Mouse (Mus musculus): ENCODE measurements around the gene Nfatc3. TPM values are rescaled to one million over a fixed set of nuclear protein-coding genes. Genes with fewer than 3 reads are reported as not detected.

The Nfatc3 gene
- polyA plus RNA-seq, 1 experiment from 2014 or later = 9.1 TPM

DNA sequence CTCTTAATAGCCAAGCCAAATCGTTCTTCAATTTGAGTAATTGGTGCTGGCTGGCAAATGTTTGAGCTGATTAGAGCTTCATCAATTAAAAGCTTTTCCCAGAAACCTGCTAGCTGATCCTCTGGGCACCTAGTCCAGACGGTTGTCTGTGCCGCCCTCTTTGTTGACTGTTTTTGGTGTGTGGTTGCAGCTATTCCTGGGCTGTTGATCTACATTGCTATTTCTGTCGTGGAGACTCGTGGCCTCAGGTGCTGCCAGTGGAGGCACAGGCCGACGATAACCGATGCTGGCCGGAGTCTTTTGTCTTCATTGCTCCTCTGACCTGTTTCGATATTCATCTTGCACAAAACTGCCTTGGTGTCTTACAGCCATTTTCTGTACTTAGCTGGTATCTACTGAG lies 99.7 kb downstream of the Nfatc3 start:
- no peak overlapping the region for H3K4me2 ChIP-seq (replicated peaks)
- no peak for ATAC-seq (ENCODE audit: low FRiP score, low read depth)
- no peak overlapping the region for H3K27ac ChIP-seq
- no peaks in the 10 kb centered on the region for H3K27me3 ChIP-seq
- H3K4me1 ChIP-seq = no peaks in the 10 kb centered on the region
- H3K36me3 ChIP-seq = peaks cover 75% of the 10 kb centered on the region
- no peaks in the 10 kb centered on the region for H3K9me3 ChIP-seq
- no peak overlapping the region for H3K9ac ChIP-seq
- H3K4me3 ChIP-seq = no peak overlapping the region
- WGBS = 87% methylated on average over 10 of the region's 10 CpGs

DNA sequence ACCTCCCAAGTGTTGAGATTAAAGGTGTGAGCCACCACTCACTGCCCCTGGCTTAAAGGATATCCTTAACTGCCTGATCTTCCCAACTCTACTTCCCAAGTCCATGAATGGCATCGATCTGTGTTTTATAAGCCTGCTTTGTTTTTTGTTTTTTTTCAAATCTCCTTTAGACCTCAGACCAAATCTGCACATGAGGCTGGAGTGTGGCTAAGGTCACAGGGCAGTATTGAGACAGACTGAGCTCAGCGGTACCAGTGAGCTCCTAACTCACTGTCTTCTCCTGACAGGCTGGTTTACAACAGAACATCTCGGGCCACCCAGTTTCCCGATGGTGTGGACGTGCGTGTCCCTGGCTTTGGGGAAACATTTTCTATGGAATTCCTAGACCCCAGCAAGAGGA lies 101.2 kb downstream of the Nfatc3 start:
- Histone ChIP-seq H3K4me1 (no peaks in the 10 kb centered on the region), H3K9ac (no peak overlapping the region), H3K4me2 (replicated peaks) (no peak overlapping the region), H3K9me3 (no peaks in the 10 kb centered on the region), H3K4me3 (no peak overlapping the region), H3K27ac (no peak overlapping the region), H3K27me3 (no peaks in the 10 kb centered on the region), H3K36me3 (peaks cover 76% of the 10 kb centered on the region)
- ATAC-seq (ENCODE audit: low FRiP score, low read depth) = no peak
- 86% methylated on average over 6 of the region's 6 CpGs for WGBS

DNA sequence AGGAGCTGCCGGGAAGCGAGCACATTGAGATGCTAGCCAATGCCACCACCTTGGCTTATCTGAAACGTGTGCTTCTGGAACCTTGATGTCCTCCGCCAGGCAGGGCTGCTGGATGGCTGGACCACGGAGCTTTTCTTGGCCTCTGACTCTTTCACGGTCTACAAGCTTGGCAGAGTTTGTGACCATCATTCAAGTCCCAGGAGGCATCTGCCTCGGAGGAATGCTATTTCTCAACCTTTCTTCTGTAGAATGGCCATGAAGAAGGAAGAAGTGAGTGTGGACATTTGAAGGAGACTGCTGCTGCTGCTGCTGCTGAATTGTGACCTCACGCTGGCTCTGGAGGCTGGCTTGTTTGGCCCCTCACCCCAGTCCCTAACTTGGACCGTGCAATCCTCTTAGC lies 104.6 kb downstream of the Nfatc3 start:
- Histone ChIP-seq H3K4me3 (no peak overlapping the region), H3K36me3 (peaks cover 57% of the 10 kb centered on the region), H3K4me1 (0 out of 2 replicates have a peak, but pooled peaks cover 3% of the 10 kb centered on the region), H3K27ac (no peak overlapping the region), H3K9ac (no peak overlapping the region), H3K9me3 (no peaks in the 10 kb centered on the region), H3K27me3 (no peaks in the 10 kb centered on the region), H3K4me2 (replicated peaks) (no peak overlapping the region)
- WGBS = 89% methylated on average over 9 of the region's 9 CpGs
- ATAC-seq (ENCODE audit: low FRiP score, low read depth) = no peak

DNA sequence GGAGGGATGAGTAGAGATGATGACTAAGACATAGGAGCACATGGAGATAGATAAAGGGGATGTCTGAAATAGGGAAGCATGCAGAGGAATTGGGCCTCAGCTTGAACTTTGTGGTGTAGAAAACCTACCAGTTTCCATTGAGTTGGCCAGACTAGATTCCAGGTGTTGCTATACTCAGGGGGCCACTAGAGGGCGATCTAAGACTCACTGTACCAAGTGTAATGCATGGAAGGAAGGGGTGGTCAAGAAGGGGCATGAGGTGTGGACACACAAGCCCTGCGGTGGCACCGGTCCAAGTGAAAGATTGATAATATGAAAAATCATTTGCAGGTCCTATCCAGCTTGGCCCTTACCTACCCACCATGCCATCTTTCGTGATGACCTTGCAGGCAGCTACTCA lies 106.8 kb downstream of the Nfatc3 start:
- WGBS = 52% methylated on average over 4 of the region's 4 CpGs
- peaks cover 14% of the 10 kb centered on the region; the same call in 1 of the 2 replicates for H3K4me1 ChIP-seq
- no peak for ATAC-seq (ENCODE audit: low FRiP score, low read depth)

DNA sequence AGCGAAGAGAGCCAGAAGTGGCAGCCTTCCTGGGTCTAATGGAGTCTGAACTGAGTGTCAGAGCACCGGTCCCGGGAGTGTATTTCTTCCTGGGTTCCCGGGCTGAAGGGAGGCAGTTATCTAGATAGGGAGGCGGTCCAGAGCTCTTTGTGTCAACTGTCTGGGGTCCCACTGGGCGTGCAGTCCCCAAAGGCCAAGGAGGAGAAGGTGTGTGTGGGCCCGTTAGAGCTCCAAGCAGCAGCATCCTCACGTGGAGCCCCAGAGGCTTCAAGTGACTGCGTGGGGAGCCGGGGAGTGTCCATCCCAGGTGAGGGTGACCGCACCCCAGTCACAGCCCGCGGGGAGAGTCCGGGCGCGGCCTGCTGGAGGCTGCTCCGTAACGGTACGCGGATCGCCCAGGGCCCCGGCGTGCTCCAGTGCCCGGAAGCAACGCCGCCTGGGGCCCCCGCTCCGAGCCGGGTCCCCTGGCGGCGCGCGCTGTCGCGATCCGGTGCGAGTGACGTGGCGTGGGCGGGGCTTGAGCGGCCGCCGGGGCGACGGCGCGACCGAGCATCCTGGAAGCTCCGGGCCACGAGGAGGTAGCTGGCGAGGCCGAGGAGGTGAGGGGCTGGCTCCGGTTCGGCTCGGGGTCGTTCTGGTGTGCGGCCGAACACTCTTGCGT lies 109.8 kb downstream of the Nfatc3 start, which contains the start of gene Slc7a6:
TSS of gene Slc7a6 (plus strand) at position 502 of the 661 bp plus-strand sequence.
- peak; percentile 86 for ATAC-seq (ENCODE audit: low FRiP score, low read depth)
- Histone ChIP-seq H3K4me3 (peak within 1 kb of the TSS; percentile 81), H3K27me3 (no peaks in the 10 kb centered on the region)

More for the DNA sequence above, 106.8 kb downstream of the Nfatc3 start:
- Histone ChIP-seq H3K27ac (no peak overlapping the region), H3K4me3 (no peak overlapping the region), H3K9ac (no peak overlapping the region), H3K4me2 (replicated peaks) (no peak overlapping the region), H3K9me3 (no peaks in the 10 kb centered on the region), H3K27me3 (no peaks in the 10 kb centered on the region), H3K36me3 (peaks cover 42% of the 10 kb centered on the region)

DNA sequence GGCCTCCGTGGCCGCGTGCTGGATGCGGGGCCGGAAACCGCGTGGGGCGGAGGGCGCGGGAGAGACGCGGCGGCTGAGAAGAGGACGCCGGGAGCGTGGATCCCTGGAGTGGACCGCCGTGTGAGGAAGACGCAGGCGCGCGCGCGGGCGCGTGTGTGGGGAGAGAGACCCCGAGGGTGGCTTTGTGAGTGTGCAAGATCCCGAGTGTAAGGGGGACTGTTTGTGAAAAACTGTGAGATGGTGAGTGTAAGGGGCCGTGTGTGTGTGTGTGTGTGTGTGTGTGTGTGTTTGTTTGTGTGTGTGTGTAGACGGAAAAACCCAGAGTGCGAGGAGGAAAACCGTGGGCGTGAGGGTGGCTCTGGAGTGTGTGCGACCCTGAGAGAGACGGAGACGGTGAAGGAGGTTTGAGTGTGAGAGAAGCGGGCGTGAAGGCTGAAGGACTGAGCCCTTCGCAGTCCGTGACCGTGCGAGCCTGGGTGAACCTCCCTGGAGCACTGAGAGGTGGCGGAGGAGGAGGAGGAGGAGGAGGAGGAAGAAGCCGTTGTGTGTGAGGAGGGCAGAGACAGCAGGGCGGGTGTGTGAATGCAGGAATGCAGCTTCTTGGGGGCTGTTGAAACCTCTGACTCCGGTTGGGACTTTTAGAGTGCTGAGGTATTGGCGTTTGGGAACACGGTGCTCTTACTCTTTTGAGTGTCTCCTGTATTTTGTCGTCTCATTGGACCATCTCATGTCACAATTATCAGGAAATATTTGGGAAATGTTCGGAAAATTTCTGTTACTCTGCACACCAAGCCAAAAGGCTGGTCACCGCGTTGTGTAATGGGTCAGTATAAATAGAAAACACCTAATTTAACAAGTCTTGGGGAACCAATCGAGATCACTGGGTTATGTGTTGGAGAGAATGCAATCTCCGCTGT lies 110.6 kb downstream of the Nfatc3 start:
- Histone ChIP-seq H3K4me1 (peaks cover 14% of the 10 kb centered on the region; the same call in 1 of the 2 replicates), H3K4me2 (replicated peaks) (peak overlapping the region; percentile 93), H3K36me3 (peaks cover 4% of the 10 kb centered on the region), H3K27me3 (no peaks in the 10 kb centered on the region), H3K9ac (peak overlapping the region; percentile 90), H3K27ac (peak overlapping the region; percentile 89), H3K9me3 (no peaks in the 10 kb centered on the region), H3K4me3 (peak overlapping the region; percentile 81)
- WGBS = under 1% methylated on average over 54 of the region's 54 CpGs
- ATAC-seq (ENCODE audit: low FRiP score, low read depth) = peak; percentile 72

More for the DNA sequence above, 109.8 kb downstream of the Nfatc3 start, which contains the start of gene Slc7a6:
- Histone ChIP-seq H3K27ac (peak within 1 kb of the TSS; percentile 89), H3K4me2 (replicated peaks) (peak within 1 kb of the TSS; percentile 93), H3K36me3 (peaks cover 12% of the 10 kb centered on the region), H3K9me3 (no peaks in the 10 kb centered on the region), H3K4me1 (peaks cover 14% of the 10 kb centered on the region; the same call in 1 of the 2 replicates), H3K9ac (peak within 1 kb of the TSS; percentile 90)
- 1% methylated on average over 48 of the region's 59 CpGs for WGBS

DNA sequence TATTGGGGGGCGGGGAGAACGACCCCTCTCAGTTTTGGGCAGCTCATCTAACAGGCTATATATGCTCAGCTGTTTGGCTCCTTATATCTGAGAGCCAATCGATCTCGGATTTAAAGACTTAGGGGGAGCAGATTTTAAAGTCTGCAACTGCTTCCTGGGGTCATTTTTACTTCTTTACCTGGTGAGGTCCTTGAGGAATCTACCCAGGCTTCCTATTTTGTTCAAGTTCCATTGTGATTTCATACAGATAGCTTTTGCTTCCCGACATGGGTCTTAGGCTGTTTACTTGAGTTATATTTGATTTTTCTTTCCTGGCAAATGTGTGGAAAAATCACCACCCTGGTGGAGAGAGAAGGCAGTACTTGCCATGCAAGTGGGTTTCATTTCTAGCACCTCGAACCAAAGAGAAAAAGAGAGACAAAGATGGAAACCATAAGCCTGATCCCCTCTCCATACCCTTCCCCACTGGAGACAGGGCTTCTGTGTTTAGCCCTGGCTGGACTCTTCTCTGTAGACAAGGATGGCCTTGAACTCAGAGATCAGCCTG lies 111.4 kb downstream of the Nfatc3 start:
- no peak for ATAC-seq (ENCODE audit: low FRiP score, low read depth)
- H3K9ac ChIP-seq = peak overlapping the region; percentile 90
- H3K4me3 ChIP-seq = peak overlapping the region; percentile 81
- H3K27me3 ChIP-seq = no peaks in the 10 kb centered on the region
- no peak overlapping the region for H3K27ac ChIP-seq
- no peaks in the 10 kb centered on the region; the same call in 1 of the 2 replicates for H3K36me3 ChIP-seq
- no peaks in the 10 kb centered on the region for H3K9me3 ChIP-seq
- H3K4me2 ChIP-seq (replicated peaks) = peak overlapping the region; percentile 93
- H3K4me1 ChIP-seq = peaks cover 14% of the 10 kb centered on the region; the same call in 1 of the 2 replicates
- 26% methylated on average over 6 of the region's 6 CpGs for WGBS

DNA sequence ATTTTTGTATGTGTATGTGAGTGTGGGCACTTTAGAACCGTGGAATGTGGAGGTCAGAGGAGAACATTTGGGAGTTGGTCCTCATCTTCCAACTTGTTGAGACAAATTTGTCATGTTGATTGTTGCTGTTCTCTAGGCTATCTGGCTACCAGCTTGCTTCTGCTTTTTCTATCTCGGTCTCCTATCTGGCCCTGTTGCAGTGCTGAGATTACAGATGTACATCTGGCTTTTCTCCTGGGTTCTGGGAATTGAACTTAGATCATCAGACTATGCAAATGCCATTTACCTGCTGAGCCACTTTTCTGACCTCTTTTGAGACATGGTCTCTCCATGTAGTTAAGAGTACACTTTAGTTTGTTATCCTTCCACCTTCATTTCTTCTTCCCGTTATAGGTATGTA lies 114.9 kb downstream of the Nfatc3 start:
- Histone ChIP-seq H3K9ac (no peak overlapping the region), H3K4me2 (replicated peaks) (no peak overlapping the region), H3K27ac (no peak overlapping the region), H3K4me1 (peaks cover 28% of the 10 kb centered on the region), H3K27me3 (no peaks in the 10 kb centered on the region), H3K36me3 (no peaks in the 10 kb centered on the region), H3K9me3 (no peaks in the 10 kb centered on the region), H3K4me3 (no peak overlapping the region)
- 88% methylated on average over 3 of the region's 3 CpGs for WGBS
- no peak for ATAC-seq (ENCODE audit: low FRiP score, low read depth)

DNA sequence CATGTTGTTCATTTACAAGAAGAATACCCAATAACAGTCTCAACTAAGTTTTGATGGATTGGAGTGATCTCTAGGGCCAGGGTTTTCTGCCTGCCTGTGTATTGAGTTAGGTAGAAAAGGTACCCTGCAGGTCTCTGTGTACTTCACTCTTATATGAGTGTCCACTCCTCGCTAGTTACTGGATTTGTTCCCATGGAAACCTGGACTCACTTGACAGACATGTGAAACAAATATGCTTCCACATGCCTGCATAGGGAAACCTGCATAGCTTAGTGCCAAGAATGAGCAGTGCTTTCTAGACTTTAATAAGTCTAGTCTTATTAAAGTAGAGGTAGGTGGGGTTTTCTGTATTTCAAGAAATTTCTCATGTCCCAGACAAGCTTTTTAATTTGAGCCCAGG lies 118.3 kb downstream of the Nfatc3 start:
- peaks cover 10% of the 10 kb centered on the region for H3K36me3 ChIP-seq
- no peak overlapping the region for H3K4me3 ChIP-seq
- 14% methylated on average over 1 of the region's 1 CpGs for WGBS
- no peak overlapping the region for H3K4me2 ChIP-seq (replicated peaks)
- no peaks in the 10 kb centered on the region for H3K9me3 ChIP-seq
- H3K9ac ChIP-seq = no peak overlapping the region
- peak; percentile 59; the same call in 1 of the 2 replicates for ATAC-seq (ENCODE audit: low FRiP score, low read depth)
- H3K27ac ChIP-seq = no peak overlapping the region
- peaks cover 19% of the 10 kb centered on the region for H3K4me1 ChIP-seq
- H3K27me3 ChIP-seq = no peaks in the 10 kb centered on the region

DNA sequence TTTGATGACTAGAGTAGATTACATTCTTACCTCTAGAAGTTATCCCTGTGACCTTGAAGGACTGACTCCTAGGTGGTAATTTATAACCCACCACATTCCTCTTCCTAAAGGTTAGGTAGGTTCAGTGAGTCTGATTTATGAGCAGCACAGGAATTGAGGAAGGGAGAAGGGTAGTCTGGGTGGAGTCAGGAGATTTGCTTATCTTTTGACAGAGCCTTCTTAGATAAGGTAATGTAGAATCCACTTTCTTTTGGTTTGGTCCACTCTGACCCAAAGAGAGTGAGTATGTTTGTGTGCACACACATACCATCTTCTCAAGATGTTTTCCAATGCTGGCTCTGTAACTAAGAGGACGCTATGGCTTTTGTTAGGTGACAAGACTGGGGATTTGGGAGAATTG lies 119.0 kb downstream of the Nfatc3 start:
- Histone ChIP-seq H3K27ac (no peak overlapping the region), H3K4me1 (peaks cover 19% of the 10 kb centered on the region), H3K36me3 (peaks cover 16% of the 10 kb centered on the region), H3K9ac (no peak overlapping the region), H3K4me3 (no peak overlapping the region), H3K9me3 (no peaks in the 10 kb centered on the region), H3K27me3 (no peaks in the 10 kb centered on the region), H3K4me2 (replicated peaks) (no peak overlapping the region)
- WGBS = 85% methylated on average over 1 of the region's 1 CpGs
- no peak for ATAC-seq (ENCODE audit: low FRiP score, low read depth)

DNA sequence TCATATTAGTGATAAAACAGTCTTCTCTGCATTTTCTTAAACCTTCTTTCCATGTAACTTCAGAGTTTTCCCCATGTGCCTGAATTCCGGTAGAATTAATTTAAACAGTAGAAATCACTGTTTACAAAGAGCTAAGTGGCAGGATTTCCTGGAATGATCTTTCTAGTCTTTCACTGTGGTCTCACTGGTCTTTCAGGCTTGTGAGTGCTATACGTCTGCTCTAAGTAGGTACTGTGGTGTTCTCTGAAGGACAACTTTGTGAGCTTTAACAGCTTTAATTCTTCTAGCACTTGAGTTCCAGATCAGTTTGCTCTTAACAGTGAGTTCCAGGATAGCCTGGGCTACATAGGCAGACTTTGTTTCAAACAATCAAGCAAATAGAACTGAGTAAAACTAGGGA lies 119.8 kb downstream of the Nfatc3 start:
- 70% methylated on average over 2 of the region's 2 CpGs for WGBS

More for the DNA sequence above, 119.8 kb downstream of the Nfatc3 start:
- Histone ChIP-seq H3K27ac (no peak overlapping the region), H3K27me3 (no peaks in the 10 kb centered on the region), H3K4me2 (replicated peaks) (no peak overlapping the region), H3K4me3 (no peak overlapping the region), H3K4me1 (peaks cover 19% of the 10 kb centered on the region), H3K9me3 (no peaks in the 10 kb centered on the region), H3K9ac (no peak overlapping the region), H3K36me3 (peaks cover 18% of the 10 kb centered on the region)
- no peak for ATAC-seq (ENCODE audit: low FRiP score, low read depth)
